Mouse (Mus musculus) c-Kit-positive CD71-negative TER-119-negative erythroid progenitor cells, embryonic 14.5 days (primary cell): ENCODE results near the gene Rbm47.
"Not testable (repeated sequence)": the region's sequence is repeated elsewhere in the genome, so short reads cannot be mapped to it uniquely, and the experiment has no call there.

Experiments used
- DNase-seq: peaks from one replicate; pipeline ENCODE4 v3.0.0-alpha.2; 2013; ENCODE audit warnings: low read depth

Gene Rbm47

GRCm38 (mm10) chr5:66173018-66173417, at the start of gene Rbm47:
Gene Rbm47, minus strand, starts transcription at chr5:66173118.
- no peak for DNase-seq

- DNase-seq = no peak
Observed at GRCm38 (mm10) chr5:66220620-66221019, 47.7 kb upstream of the Rbm47 start.

GRCm38 (mm10) chr5:66219692-66220091, 46.8 kb upstream of the Rbm47 start:
- no peak for DNase-seq

GRCm38 (mm10) chr5:66215569-66216277, 42.8 kb upstream of the Rbm47 start:
- no peak for DNase-seq

GRCm38 (mm10) chr5:66214395-66214935, 41.5 kb upstream of the Rbm47 start:
- DNase-seq = no peak

- DNase-seq = no peak
Observed at GRCm38 (mm10) chr5:66209532-66210176, 36.7 kb upstream of the Rbm47 start.

GRCm38 (mm10) chr5:66204966-66205365, 32.0 kb upstream of the Rbm47 start:
- DNase-seq = no peak

GRCm38 (mm10) chr5:66203424-66203823, 30.5 kb upstream of the Rbm47 start:
- no peak for DNase-seq

- DNase-seq = peak; percentile 39
Observed at GRCm38 (mm10) chr5:66200044-66200443, 27.1 kb upstream of the Rbm47 start.

GRCm38 (mm10) chr5:66195323-66195722, 22.4 kb upstream of the Rbm47 start:
- no peak for DNase-seq

GRCm38 (mm10) chr5:66193218-66193846, 20.4 kb upstream of the Rbm47 start:
- no peak for DNase-seq

GRCm38 (mm10) chr5:66191185-66191503, 18.2 kb upstream of the Rbm47 start:
- no peak for DNase-seq

- DNase-seq = no peak
Observed at GRCm38 (mm10) chr5:66190481-66191184, 17.7 kb upstream of the Rbm47 start.

GRCm38 (mm10) chr5:66188591-66188990, 15.7 kb upstream of the Rbm47 start:
- DNase-seq = not testable (repeated sequence)

GRCm38 (mm10) chr5:66182156-66182555, 9.2 kb upstream of the Rbm47 start:
- DNase-seq = no peak

- no peak for DNase-seq
Observed at GRCm38 (mm10) chr5:66174160-66174837, 1.4 kb upstream of the Rbm47 start.

GRCm38 (mm10) chr5:66170591-66170990, 2.3 kb downstream of the Rbm47 start:
- DNase-seq = no peak

- no peak for DNase-seq
Observed at GRCm38 (mm10) chr5:66169099-66169485, 3.8 kb downstream of the Rbm47 start.

GRCm38 (mm10) chr5:66168462-66169098, 4.3 kb downstream of the Rbm47 start:
- DNase-seq = no peak

- no peak for DNase-seq
Observed at GRCm38 (mm10) chr5:66166931-66167330, 6.0 kb downstream of the Rbm47 start.

- DNase-seq = no peak
Observed at GRCm38 (mm10) chr5:66166193-66166629, 6.7 kb downstream of the Rbm47 start.
